Mouse (Mus musculus) right cerebral cortex, adult 2 months (tissue): ENCODE results near the gene Vstm2b.

Experiments
- DNase-seq, 2 experiments: peaks; one replicate each; pipeline ENCODE4 v3.0.0; 2021 to 2022; ENCODE audit warnings: low spot score in 2 of 2

The Vstm2b gene

GRCm38 (mm10) chr7:40898096-40898710, at the start of gene Vstm2b:
TSS of gene Vstm2b (plus strand) at chr7:40898328.
- no peak for DNase-seq

- DNase-seq, result no peak
These were observed 42.0 kb upstream of the Vstm2b start for GRCm38 (mm10) chr7:40856088-40856625.

- no peak for DNase-seq
These were observed 24.6 kb upstream of the Vstm2b start for GRCm38 (mm10) chr7:40873380-40873990.

DNA sequence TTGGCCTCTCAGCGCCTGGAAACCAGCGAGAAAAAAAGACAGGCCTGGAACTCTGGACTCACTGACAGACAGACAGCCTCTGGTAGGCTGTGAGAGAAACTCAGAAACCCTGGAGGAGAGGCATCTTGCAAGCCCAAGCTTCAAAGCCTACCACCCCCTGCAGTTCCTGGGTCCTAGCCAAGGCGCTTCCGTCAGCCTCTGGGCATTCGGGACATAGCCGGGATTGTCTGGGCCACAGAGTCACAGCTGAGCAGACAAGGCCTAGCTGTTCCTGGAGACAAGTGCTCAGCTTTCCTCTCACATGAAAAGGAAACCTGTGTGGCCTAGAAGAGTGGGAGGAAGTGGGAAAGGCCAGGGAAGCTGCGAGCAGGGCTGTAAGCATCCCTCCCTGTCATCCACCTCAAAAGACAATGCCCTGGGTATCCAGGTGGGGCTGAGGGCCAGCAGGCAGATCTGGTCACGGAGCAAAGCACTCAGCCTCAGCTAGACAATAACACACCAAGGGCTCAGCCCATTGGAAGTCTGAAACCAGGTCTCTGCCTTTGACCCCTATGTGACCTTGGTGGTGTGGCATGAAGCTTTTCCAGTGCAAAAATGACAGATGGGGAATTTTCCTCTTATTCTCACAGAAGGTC, 13.2 kb upstream of the Vstm2b start:
- DNase-seq, result peak in 1 of 2 experiments; percentile 35

DNA sequence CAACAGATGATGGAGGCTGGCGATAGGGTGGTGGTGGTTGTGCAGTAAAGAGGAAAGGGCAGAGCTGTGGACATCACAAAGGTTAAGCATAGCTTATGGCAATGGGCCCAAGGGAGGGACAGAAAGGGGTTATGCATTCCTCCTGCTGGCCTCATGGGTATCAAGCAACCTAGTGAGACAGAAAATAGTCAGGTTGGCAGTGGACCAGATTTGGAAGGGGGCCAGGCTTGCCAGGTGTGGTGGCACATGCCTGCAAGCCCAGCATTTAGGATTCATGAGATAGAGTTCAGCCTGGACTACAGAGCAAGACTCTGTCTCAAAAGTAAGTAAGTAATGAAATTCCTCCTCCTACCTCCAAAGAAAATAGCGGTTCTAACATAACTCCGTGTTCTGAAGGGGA, 9.8 kb upstream of the Vstm2b start:
- DNase-seq, result no peak

- DNase-seq, result no peak
These were observed 1.2 kb upstream of the Vstm2b start for GRCm38 (mm10) chr7:40896964-40897363.

DNA sequence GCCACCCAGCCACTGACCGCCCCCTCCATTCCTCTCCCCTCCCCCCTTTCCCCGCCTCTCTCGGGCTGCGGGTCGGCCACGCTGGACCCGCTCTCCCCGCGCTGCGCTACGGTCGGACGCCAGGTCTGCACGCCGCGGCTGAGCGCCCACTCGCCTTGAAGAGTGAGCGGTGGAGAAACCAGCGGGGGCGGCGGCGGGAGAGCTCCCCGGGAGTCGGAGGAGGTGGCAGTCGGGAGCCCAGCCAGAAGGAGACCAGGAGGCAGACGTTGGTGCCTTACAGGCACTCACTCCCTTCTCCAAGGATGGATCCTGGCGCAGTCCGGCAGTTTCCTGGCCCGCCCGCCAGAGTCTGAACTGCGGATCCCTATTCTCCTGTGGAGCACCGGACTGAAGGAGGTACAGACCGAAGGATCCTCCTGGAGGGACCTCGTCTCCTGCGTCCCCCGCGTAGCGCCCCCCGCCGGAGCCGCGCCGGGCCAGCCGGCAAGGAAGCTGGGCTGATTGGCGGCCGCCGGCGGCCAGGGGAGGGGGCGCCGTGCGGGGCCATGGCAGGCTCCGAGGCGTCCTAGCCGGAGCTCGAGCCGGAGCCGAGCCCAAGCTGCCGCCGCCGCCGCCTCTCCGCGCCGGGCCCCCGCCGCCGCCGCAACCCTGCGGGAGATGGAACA, 715 bp downstream of the Vstm2b start:
- DNase-seq, result peak; percentile 77 to 83

GRCm38 (mm10) chr7:40899376-40900265, 1.5 kb downstream of the Vstm2b start:
- peak in 1 of 2 experiments; percentile 43 for DNase-seq

- peak; percentile 85 to 89 for DNase-seq
These were observed 3.1 kb downstream of the Vstm2b start for GRCm38 (mm10) chr7:40901201-40901600.

DNA sequence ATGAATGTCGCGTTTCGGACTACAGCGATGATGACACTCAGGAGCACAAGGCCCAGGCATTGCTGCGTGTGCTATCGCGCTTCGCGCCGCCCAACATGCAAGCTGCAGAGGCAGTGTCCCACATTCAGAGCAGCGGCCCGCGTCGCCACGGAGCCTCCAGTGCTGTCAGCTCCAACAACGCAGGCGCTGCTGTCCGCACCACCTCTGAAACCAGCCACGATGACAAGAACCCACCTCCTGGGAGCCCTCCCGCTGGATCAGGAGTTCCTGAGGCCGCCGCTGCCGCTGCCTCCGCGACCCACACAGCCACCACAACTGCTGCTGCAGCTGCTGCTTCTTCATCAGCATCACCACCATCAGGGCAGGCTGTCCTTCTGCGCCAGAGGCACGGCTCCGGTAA, 4.4 kb downstream of the Vstm2b start:
- DNase-seq, result peak in 1 of 2 experiments; percentile 48

DNA sequence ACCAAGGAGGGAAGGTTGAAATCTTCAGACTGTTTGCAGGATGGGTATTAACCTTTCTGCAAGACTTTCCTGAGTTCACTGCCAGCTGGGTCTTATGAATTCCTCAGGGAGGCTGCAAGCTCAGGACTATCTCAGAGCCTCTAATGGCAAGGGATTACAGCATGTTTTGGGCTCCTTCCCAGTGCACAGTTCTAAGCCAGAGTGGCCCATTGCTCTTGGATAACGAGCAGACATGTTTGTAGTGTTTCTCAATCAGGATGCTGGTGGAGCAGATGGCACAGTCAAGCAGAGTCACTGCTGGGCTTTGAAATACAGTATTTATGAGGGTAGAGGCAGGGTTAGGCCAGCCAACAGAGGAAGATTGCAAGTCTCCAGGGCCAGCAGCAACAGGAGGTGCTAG, 8.4 kb downstream of the Vstm2b start:
- DNase-seq, result no peak

GRCm38 (mm10) chr7:40916761-40917160, 18.6 kb downstream of the Vstm2b start:
- peak; percentile 45 to 47 for DNase-seq

DNA sequence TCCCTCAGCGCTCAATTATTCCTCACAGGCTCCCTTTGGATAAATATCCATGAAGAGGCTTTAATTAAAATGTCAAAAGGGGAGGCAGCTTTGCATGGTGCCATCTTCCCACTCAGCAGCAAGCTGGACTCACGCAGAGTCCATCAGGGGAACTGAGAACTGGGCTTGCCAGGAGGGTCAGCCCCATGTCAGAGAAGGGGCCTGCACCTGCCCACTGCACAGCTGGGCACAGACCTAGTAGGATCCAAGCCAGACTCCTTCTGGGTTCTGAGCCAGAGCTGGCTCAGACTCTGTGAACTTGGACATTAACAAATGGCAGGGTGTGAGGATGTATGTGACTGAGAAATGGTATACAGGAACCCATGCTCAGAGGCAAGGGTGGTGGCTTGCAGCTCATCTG, 22.0 kb downstream of the Vstm2b start:
- no peak for DNase-seq

GRCm38 (mm10) chr7:40921281-40921680, 23.2 kb downstream of the Vstm2b start:
- DNase-seq, result no peak

- no peak for DNase-seq
These were observed 24.7 kb downstream of the Vstm2b start for GRCm38 (mm10) chr7:40922871-40923270.

- no peak for DNase-seq
These were observed 30.3 kb downstream of the Vstm2b start for GRCm38 (mm10) chr7:40928391-40928790.

GRCm38 (mm10) chr7:40936617-40937212, 38.6 kb downstream of the Vstm2b start:
- no peak for DNase-seq

DNA sequence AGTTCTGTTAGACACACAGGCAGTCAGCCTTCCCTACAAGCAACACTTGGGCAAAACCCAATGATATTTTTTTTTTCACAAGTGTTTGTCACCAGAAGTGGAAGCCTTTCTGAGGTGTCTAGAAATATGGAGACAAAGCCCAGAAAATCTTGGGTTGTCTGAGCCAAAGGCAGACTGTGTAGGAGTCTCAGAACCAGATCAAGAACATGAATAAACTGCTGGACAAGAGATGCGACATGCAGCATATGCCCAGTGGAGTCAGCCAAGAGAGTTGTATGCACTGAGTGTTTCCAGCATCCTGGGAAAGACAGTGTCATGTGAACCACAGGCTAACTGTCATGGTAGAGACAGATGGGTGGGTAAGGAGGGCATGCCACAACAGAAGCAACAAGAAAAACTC, 41.2 kb downstream of the Vstm2b start:
- DNase-seq, result peak; percentile 22 to 54

- DNase-seq, result peak; percentile 27 to 40
These were observed 44.3 kb downstream of the Vstm2b start for GRCm38 (mm10) chr7:40942233-40942935.
